Mouse (Mus musculus) E14TG2a.4 (cell line): ENCODE data around the gene Cdc16.

Experiments used
- CTCF ChIP-seq: conservative IDR thresholded peaks from 2 replicates; pipeline ENCODE4 v1.5.1; 2014; ENCODE audit warnings: low read length
- POU5F1 ChIP-seq: IDR thresholded peaks from 2 replicates; pipeline ENCODE4 v1.6.1; 2014; ENCODE audit warnings: low read length, borderline replicate concordance

DNA sequence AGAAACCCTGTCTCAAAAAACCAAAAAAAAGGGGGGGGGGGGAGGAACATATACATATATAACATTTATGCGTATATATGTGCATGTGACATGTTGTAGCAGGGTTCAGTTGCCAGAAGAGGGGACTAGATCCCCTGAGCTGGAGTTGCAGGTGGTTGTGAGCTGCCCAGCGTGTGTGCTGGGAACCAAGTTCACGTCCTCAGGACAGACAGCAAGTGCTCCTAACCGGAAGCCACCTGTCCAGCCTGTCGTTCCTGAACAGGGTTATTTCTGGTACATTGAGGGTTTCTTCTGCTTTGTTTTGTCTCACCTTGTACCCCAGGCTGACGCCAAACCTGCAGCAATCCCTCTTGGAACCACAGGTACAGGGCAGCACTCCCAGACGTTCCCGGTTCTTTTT is 32.1 kb downstream of the Cdc16 start:
- TF ChIP-seq CTCF (no peak), POU5F1 (no peak)
